Mouse (Mus musculus) heart, postnatal 0 days (tissue): ENCODE measurements around the gene Rhbdl1.

Experiments used
- CTCF ChIP-seq: IDR thresholded peaks from 2 replicates; pipeline ENCODE4 v1.5.1; 2016; ENCODE audit warnings: antibody characterized with exemption, control low read depth, low read depth
- EP300 ChIP-seq: IDR thresholded peaks from 2 replicates; pipeline ENCODE4 v1.6.1; 2016; ENCODE audit warnings: antibody characterized with exemption, low read depth

DNA sequence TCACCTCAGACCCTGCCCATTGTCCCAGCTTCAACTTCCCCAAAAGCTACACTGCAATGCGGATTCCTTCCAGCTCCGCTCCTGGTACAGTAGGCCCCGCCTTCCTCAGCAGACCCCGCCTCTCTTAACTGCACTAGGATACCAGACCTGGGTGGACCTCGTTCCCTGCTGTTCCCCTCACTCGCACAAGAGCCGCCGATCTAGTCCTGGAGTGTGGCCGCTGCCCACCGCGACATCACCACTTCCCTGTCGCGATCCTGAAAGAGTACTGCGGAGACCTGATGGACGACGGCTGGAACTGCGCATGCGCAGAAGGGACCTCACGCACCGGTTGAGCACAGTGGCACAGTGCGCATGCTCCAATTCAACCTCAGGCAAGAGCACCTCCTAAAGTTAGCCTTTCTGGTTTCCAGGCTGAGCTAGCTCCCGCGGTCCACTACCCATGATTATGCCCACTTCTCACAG lies 51.8 kb downstream of the Rhbdl1 start, which contains the start of gene Haghl:
- no peak for TF ChIP-seq CTCF
- TF ChIP-seq EP300, result no peak
